Mouse (Mus musculus) liver, embryonic 14.5 days (tissue): ENCODE results near the gene Gab1.

Experiments used
- CTCF ChIP-seq: IDR thresholded peaks from 2 replicates; pipeline ENCODE4 v1.5.1; 2016; ENCODE audit warnings: antibody characterized with exemption, low read depth, control low read depth
- EP300 ChIP-seq: IDR thresholded peaks from 2 replicates; pipeline ENCODE4 v1.6.1; 2016; ENCODE audit warnings: antibody characterized with exemption, low read depth

DNA sequence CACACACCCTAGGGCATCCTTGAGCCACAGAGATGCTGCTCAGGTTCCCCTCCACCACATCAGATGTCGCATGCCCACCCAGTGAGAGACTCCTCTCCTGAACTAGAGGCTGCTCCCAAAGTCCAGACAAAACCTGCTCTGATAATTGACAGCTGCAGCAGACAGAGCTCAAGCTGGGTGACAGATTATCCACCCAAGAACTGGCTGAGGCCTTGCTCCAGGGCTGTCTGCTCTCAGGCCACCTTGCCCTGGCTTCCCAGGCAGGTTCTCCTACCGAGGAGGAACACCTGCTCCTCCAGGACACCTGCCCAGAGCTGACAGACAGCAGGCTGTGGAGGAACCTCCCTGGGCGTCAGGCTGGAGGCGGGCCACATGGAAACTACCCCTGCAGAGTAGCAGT is 7.6 kb downstream of the Gab1 start:
- no peak for TF ChIP-seq CTCF
- no peak for TF ChIP-seq EP300
